Mouse (Mus musculus) stomach, postnatal 0 days (tissue): Measurements from ENCODE around the gene Pakap.

Experiments used
- CTCF ChIP-seq: IDR thresholded peaks from 2 replicates; pipeline ENCODE4 v1.5.1; 2016; ENCODE audit warnings: antibody characterized with exemption, low read depth, mild to moderate bottlenecking, moderate library complexity
- EP300 ChIP-seq: optimal IDR thresholded peaks from 2 replicates; pipeline ENCODE3; 2016; ENCODE audit warnings: antibody characterized with exemption

DNA sequence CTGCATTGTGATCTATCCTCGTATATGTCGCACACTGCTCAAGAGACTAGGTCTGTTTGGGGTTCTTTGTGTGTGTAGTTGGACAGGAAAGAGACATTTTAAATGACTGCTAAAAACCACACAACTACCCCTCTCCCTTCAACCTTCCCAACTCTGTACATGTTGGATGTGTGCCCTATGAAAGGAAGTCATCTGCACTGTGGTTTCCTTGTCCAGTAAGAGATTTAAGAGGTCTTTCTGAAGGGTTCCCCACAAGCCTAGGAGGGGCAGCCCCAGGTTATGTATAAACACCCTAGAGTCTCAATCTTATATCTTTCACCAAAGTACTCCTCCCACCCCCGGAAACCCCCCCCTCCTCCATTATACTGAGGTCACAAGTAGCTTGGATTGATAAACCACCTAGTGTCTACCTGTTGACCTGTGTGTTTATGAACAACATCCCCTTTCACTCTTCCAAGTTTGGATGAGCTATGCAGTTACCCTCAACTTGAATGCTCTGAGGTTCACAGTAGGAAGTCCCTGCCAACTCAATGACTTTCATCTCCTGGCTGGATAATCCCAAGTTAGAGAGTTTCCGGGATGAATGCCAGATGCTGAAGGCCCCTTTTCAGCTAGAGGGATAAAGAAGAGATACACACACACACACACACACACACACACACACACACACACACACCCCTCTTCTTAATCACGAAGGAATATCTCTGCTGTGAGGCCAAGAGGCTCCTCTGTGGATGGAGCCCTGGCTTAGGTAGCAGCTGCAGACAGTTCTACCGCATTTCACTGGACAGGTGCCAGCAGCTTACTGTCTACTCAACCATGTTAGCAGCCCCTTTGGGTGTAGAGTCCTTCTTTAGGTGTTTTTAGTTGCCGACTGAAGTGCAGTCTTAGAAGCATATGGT lies 315.8 kb downstream of the Pakap start:
- no peak for TF ChIP-seq CTCF
- no peak for TF ChIP-seq EP300
